Mouse (Mus musculus) kidney, embryonic 15.5 days (tissue): Measurements from ENCODE around the gene Usp8. TPM values are rescaled to one million over a fixed set of nuclear protein-coding genes. Genes with fewer than 3 reads are reported as not detected.

Source experiments
- ATAC-seq: fragments of 200-750 bp; cut with Nextera tagmentation; replicated peaks from 2 replicates; pipeline ENCODE4 v1.8.0; 2017; ENCODE audit warnings: moderate TSS enrichment; ENCODE audit not compliant: low FRiP score
- H3K27ac ChIP-seq: fragments of 300-500 bp; sonication (generic); 2 replicates; pipeline ENCODE4 v1.5.1; 2015; ENCODE audit warnings: mild to moderate bottlenecking, inconsistent platforms
- H3K27me3 ChIP-seq: fragments of 300-500 bp; sonication (generic); 2 replicates; pipeline ENCODE4 v1.6.1; 2015; ENCODE audit warnings: inconsistent platforms
- H3K36me3 ChIP-seq: fragments of 300-500 bp; sonication (generic); 2 replicates; pipeline ENCODE4 v1.6.1; 2015; ENCODE audit warnings: inconsistent platforms
- H3K4me1 ChIP-seq: fragments of 300-500 bp; sonication (generic); 2 replicates; pipeline ENCODE4 v1.6.1; 2015; ENCODE audit warnings: inconsistent platforms
- H3K4me2 ChIP-seq: fragments of 300-500 bp; sonication (generic); 2 replicates; pipeline ENCODE4 v1.6.1; 2015; ENCODE audit warnings: moderate library complexity, mild to moderate bottlenecking, inconsistent platforms
- H3K4me3 ChIP-seq: fragments of 300-500 bp; sonication (generic); replicated peaks from 2 replicates; pipeline ENCODE4 v1.5.1; 2015; ENCODE audit warnings: mild to moderate bottlenecking, inconsistent platforms
- H3K9ac ChIP-seq: fragments of 300-500 bp; sonication (generic); 2 replicates; pipeline ENCODE4 v1.6.1; 2015; ENCODE audit warnings: mild to moderate bottlenecking, inconsistent platforms
- H3K9me3 ChIP-seq: fragments of 300-500 bp; sonication (generic); replicated peaks from 2 replicates; pipeline ENCODE4 v1.6.1; 2016; ENCODE audit warnings: inconsistent platforms
- WGBS: fragments of 180-500 bp; shearing (Covaris S2); methylation state at CpG from one replicate; pipeline ENCODE4 v1.1.7; 2015; ENCODE audit warnings: mixed read lengths; 5-methylcytosine and 5-hydroxymethylcytosine counted together
- polyA plus RNA-seq: library from polyadenylated mRNA; unstranded; fragments of >200 nt; fragmentation: Nextera tagmentation; extraction: Ambion mirVana; gene quantifications from 2 replicates; pipeline ENCODE4 v1.2.1, GENCODE M21; 2015

Gene Usp8
- 42.6 and 43.6 TPM in 2 replicates for polyA plus RNA-seq

DNA sequence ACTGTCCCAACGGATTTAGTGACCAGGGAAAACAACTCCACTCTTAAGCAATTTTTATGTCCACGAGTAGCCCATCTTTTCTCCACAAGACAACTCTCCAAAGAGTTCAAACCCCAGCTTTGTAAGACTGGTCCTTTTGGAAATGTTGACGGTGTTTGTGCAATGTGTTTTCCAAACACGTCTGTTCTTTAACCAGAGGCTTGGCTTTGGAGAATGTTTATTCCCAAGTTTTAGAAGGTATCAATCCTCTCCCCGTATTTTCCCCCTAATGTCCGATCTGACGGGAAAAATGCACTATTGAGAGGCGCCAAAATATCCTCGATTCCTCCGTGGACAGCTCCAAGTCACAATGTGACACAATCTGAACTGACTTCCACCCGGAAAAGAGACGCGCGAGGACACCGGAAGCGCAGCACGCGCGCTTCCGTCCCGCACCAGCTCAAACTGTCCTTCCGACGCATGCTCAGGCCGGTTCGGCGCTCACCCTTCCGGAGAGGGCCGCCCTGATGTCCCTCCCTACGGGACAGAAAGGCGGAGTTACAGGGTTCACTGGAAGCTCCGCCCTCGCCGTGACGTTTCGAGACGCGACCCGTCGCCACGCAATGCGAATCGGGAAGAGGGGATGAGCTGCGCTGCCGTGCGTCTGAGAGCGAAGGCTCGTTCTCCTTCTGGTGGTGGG lies at the start of gene Usp8:
Gene Usp8 (plus strand): TSS at position 570 of the 679 bp plus-strand sequence.
- H3K36me3 ChIP-seq: no peaks in the 10 kb centered on the region
- H3K27ac ChIP-seq: peak within 1 kb of the TSS; percentile 80
- peak within 1 kb of the TSS; percentile 75 for H3K9ac ChIP-seq
- H3K27me3 ChIP-seq: peaks cover 15% of the 10 kb centered on the region
- peaks cover 10% of the 10 kb centered on the region for H3K4me1 ChIP-seq
- 3% methylated on average over 47 of the region's 47 CpGs for WGBS
- ATAC-seq: peak; percentile 100
- peak within 1 kb of the TSS; percentile 77 for H3K4me2 ChIP-seq
- peak within 1 kb of the TSS; percentile 65 for H3K4me3 ChIP-seq
- no peaks in the 10 kb centered on the region for H3K9me3 ChIP-seq

DNA sequence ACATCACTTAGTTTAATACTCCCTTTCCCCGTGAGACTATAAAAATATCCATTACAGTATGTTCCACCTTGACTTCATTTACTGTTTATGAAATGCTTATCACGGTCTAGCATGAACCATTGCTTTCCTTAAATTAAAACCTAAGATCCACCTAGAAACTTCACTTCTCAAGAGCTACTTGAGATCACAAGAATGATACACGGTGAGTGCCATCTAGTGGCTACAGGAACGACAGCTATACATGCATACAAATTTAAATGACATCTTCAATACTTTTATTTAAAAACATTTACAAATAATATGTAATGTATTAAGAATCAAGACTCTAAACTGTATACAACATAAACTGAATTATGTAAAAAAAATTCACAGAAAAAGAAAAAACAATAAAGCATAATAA lies 43.6 kb upstream of the Usp8 start:
- Histone ChIP-seq H3K27ac (no peak overlapping the region), H3K27me3 (no peaks in the 10 kb centered on the region), H3K4me3 (no peak overlapping the region), H3K36me3 (0 out of 2 replicates have a peak, but pooled peaks cover 3% of the 10 kb centered on the region), H3K4me1 (no peaks in the 10 kb centered on the region), H3K9me3 (no peaks in the 10 kb centered on the region), H3K4me2 (no peak overlapping the region), H3K9ac (no peak overlapping the region)
- 57% methylated on average over 4 of the region's 4 CpGs for WGBS
- no peak for ATAC-seq

DNA sequence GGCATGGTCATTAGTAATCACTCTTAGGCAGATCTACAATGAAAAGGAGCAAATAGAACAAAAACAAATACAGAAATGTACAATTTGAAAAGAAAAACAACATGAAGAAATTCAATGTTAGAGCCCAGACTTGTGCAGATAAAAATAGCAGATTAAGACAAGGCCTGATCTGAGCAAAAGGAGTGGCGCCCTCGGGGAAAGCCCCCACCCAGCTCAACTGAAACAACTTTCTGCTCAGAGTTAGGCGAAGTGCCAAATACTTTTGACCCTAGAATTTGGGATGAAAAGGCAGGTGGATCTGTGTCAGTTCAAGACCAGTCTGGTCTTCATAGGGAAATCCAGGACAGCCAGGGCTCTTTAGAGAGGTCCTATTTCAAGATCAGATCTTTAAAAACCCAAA lies 41.1 kb upstream of the Usp8 start:
- 81% methylated on average over 3 of the region's 3 CpGs for WGBS
- H3K4me3 ChIP-seq: no peak overlapping the region
- no peak overlapping the region for H3K27ac ChIP-seq
- no peaks in the 10 kb centered on the region for H3K27me3 ChIP-seq
- H3K4me1 ChIP-seq: no peaks in the 10 kb centered on the region
- ATAC-seq: no peak
- H3K9me3 ChIP-seq: no peaks in the 10 kb centered on the region
- no peak overlapping the region for H3K9ac ChIP-seq
- no peak overlapping the region for H3K4me2 ChIP-seq
- 0 out of 2 replicates have a peak, but pooled peaks cover 3% of the 10 kb centered on the region for H3K36me3 ChIP-seq

DNA sequence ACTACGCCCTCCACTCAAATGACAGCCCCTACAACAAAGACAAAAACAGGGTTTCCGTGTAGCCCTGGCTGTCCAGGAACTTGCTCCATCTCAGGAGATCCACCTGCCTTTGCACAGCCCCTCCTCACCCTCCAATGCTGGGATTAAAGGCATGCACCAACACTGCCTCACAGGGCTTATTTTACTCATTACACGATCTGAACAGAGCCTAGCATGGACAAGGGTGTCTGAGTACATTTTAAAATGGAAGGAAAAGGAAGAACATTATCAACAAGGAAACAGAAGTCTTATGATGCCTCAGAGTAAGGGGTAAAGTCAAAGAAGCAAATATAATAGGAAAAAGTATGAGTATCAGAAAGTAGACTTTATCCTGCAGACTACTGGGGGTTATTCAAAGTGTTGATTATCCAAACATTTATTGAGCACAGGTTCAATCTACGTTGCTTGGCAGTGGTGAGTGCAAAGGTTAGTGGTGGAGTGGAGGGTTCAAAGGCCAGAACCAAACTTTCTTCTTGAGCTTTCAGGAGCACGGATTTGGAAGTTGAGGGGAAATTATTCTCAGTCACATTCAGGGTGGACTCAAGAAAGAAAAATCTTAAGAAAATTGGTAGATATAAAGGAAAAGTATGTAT lies 38.4 kb upstream of the Usp8 start:
- Histone ChIP-seq H3K4me2 (no peak overlapping the region), H3K9me3 (no peaks in the 10 kb centered on the region), H3K4me1 (peaks cover 21% of the 10 kb centered on the region), H3K27me3 (no peaks in the 10 kb centered on the region), H3K4me3 (no peak overlapping the region), H3K27ac (no peak overlapping the region), H3K36me3 (0 out of 2 replicates have a peak, but pooled peaks cover 3% of the 10 kb centered on the region), H3K9ac (no peak overlapping the region)
- 84% methylated on average over 5 of the region's 5 CpGs for WGBS
- ATAC-seq: no peak

DNA sequence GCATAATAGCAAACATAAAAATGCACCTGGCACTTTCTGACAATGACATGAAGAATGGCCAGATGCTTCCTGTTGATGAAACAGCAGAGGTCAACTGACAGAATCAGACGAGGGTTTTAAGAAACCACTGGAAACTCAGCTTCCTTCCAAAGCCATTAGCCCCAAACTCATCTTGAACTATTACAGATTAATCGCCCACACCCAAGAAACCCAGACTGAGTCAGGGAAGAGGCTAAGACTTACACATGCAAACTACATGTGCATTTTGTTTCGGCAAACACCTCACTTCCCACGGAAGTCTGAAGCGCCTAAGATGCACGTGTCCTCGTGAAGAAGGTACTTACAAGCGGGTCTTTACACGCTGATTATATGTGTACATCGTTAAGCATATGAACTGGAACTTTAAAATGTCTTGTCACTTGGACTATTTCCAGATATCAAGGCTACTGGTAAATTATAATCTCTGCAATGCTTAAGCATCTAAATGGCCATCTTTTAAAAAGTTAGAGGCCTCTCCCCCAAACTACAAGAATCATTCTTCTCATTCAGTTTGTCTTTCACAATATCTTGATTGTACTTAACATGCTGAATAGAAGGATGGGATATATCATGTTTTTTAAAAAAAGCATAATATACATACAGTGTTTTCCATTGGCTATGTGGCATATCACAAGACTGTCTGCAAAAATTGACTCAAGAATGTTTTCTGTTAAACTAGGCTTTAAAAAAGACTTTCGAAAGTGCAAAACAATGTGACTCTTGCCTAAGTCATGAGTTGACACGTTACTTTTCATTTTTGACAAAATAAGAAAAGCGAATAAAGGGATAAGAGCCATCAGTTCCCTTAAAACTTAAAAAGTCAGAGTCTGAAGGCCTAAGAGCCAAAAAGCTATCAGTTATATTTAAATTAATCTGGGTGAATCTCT lies 33.5 kb upstream of the Usp8 start:
- peaks cover 14% of the 10 kb centered on the region; the same call in 1 of the 2 replicates for H3K36me3 ChIP-seq
- peak overlapping the region; percentile 62 for H3K4me2 ChIP-seq
- peak overlapping the region; percentile 99 for H3K9ac ChIP-seq
- peaks cover 36% of the 10 kb centered on the region for H3K4me1 ChIP-seq
- peak overlapping the region; percentile 100 for H3K27ac ChIP-seq
- 53% methylated on average over 13 of the region's 13 CpGs for WGBS
- no peaks in the 10 kb centered on the region for H3K27me3 ChIP-seq
- ATAC-seq: no peak
- peak overlapping the region; percentile 90 for H3K4me3 ChIP-seq
- H3K9me3 ChIP-seq: no peaks in the 10 kb centered on the region

DNA sequence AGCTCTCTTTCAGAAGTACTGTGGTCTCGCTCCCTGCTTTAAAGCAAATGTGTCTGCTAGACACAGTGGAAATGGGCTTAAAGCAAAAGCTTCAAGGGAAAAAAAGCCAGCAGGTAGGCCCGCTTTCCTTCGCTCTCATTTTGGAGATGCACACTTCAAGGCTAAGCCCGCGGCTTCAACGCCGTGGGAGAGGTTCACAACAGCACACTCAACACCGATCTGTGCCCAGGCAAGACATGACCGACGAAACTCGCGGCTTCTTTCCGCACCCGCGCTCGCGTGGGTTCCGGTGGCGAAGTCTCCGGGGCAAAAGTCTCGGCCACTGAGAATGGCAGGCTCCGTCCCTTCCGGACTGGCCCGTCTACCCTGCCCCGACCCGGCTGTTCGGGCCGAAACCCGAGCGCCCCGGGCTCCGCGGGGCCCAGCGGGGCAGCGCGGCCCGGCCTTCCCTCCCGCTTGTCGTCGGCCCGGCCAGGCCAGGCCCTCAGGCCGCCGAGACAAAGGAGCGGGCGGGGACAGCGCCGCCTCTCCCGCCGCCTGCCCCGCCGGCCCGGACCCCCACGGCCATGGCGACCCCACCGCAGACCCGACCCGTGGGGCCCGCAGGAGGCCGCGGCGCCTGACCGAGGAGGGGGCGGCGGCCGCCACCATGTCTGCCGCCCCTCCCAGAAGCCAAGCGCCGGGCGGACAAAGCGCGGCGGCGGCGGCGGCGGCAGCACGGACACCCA lies 32.5 kb upstream of the Usp8 start:
- H3K4me1 ChIP-seq: peaks cover 36% of the 10 kb centered on the region
- peak overlapping the region; percentile 99 for H3K9ac ChIP-seq
- peak; percentile 73 for ATAC-seq
- peak overlapping the region; percentile 90 for H3K4me3 ChIP-seq
- H3K4me2 ChIP-seq: peak overlapping the region; percentile 62
- peaks cover 21% of the 10 kb centered on the region for H3K36me3 ChIP-seq
- no peaks in the 10 kb centered on the region for H3K27me3 ChIP-seq
- 0 out of 2 replicates have a peak, but pooled peaks cover 3% of the 10 kb centered on the region for H3K9me3 ChIP-seq
- peak overlapping the region; percentile 100 for H3K27ac ChIP-seq
- under 1% methylated on average over 75 of the region's 77 CpGs for WGBS

DNA sequence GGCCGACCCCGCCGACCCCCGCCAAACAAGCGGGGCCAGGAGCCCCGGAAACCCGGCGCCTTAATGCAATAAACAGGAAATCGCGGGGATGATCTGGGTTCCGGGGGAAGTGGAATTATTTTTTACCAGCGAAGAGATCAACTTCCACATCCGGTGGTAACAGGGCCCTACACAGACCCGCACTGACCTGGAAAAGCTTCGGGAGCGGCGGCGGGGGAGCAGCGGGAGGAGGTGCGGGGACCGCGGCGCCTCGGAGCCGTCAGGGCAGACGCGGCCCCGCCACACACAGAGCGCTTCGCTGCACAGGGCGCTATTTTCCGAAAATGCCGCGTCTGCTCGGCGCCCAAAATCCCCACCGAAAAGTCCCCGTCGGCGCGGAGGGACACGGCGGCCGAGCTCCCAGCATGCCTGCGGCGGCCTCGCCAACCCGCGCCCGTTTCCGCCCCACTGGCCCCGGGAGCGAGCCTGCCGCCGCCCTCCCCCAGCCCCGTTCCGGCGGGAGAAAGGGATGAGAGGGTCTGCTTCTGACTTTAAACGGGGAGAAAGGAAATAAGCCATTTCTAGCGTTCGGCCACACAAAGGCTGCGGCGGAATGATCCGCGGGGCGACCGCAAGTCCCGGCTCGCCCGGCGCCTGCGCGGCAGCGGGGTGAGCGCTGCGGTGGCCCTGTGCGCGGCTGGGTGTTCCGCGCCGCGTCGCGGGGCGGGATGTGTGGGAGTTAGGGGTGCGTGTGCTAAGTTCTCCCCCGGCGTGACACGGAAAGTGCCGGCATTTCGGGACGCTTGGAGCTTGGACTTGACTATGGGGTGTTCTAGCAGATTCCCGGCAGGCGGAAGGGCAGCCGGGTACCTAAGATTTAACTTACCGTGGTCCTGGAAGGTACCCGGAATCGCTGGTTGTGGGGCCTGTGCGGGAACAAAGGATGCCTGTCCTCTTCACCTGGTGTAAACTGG lies 31.7 kb upstream of the Usp8 start:
- Histone ChIP-seq H3K9me3 (0 out of 2 replicates have a peak, but pooled peaks cover 3% of the 10 kb centered on the region), H3K27ac (peak overlapping the region; percentile 100), H3K9ac (peak overlapping the region; percentile 99), H3K36me3 (peaks cover 27% of the 10 kb centered on the region), H3K4me3 (peak overlapping the region; percentile 90), H3K27me3 (no peaks in the 10 kb centered on the region), H3K4me1 (peaks cover 36% of the 10 kb centered on the region), H3K4me2 (peak overlapping the region; percentile 62)
- under 1% methylated on average over 99 of the region's 99 CpGs for WGBS
- peak; percentile 93 for ATAC-seq

DNA sequence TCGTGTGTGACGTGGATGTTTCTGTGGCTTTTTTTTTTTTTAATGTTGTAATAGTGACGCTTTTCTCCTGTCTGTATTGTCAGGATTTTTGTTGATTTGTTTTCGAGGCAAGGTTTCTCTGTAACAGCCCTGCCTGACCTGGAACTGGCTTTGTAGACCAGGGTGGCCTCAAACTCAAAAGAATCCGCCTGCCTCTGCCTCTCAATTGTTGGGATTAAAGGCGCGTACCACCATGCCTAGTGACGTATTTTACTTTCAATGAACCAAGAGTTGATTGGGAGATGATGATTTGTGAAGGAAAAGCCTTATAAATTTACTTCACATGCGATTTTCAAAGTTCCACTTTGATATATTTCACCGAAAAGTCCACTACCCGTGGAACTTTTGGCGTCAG lies 31.0 kb upstream of the Usp8 start, which contains the start of gene Gabpb1:
Gene Gabpb1 (minus strand): TSS at position 216 of the 394 bp plus-strand sequence.
- Histone ChIP-seq H3K9ac (peak within 1 kb of the TSS; percentile 99), H3K4me3 (peak within 1 kb of the TSS; percentile 90), H3K4me2 (peak within 1 kb of the TSS; percentile 62), H3K36me3 (peaks cover 33% of the 10 kb centered on the region), H3K9me3 (0 out of 2 replicates have a peak, but pooled peaks cover 3% of the 10 kb centered on the region), H3K27me3 (no peaks in the 10 kb centered on the region), H3K4me1 (peaks cover 36% of the 10 kb centered on the region), H3K27ac (peak within 1 kb of the TSS; percentile 100)
- WGBS: 26% methylated on average over 12 of the region's 12 CpGs
- no peak for ATAC-seq

DNA sequence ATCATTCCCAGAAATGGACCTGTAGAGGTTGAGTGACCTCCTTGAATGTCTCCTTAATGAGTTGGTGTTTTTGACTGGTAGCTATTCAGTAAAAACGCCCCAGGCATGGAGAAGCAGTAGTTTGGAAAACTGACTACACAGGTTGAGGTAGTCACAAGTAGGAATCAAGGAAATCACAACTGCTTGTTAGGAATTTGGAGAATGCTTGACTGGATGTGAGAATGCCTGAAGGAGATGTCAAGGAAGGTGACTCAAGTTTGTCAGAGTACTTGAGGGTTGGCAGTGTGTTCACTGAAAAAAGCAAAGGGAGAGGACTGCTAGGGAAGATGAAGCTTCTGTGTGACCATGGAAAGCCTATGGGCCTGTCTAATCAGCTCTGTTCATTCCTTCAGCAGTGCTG lies 29.8 kb upstream of the Usp8 start:
- WGBS: 93% methylated on average over 1 of the region's 1 CpGs
- H3K36me3 ChIP-seq: peaks cover 40% of the 10 kb centered on the region
- H3K9me3 ChIP-seq: 0 out of 2 replicates have a peak, but pooled peaks cover 3% of the 10 kb centered on the region
- no peak overlapping the region for H3K9ac ChIP-seq
- ATAC-seq: no peak
- H3K27me3 ChIP-seq: no peaks in the 10 kb centered on the region
- H3K4me3 ChIP-seq: no peak overlapping the region
- no peak overlapping the region for H3K4me2 ChIP-seq
- H3K27ac ChIP-seq: no peak overlapping the region
- H3K4me1 ChIP-seq: peaks cover 28% of the 10 kb centered on the region

DNA sequence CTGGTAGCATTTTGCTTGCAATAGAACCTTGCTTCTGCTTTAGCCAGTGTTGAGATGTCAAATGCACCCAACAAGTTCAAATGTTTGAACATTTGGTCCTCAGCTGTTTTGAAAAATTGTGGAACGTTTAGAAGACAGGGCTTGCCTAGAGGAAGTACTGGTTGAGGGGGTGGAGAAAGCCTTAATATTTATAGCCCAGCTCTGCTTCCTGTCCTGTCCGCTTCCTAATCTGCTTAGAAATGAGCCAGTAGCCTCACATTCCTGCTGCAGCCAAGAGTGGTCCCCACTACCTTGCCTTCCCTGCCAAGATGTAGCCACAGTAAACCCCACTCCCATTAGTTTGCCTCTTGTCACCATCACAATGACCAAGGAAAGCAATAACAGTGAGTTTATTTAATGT lies 24.8 kb upstream of the Usp8 start:
- Histone ChIP-seq H3K4me1 (0 out of 2 replicates have a peak, but pooled peaks cover 2% of the 10 kb centered on the region), H3K9ac (no peak overlapping the region), H3K36me3 (peaks cover 61% of the 10 kb centered on the region), H3K27me3 (no peaks in the 10 kb centered on the region), H3K4me3 (no peak overlapping the region), H3K4me2 (no peak overlapping the region), H3K27ac (peak overlapping the region; percentile 49; the same call in 1 of the 2 replicates), H3K9me3 (0 out of 2 replicates have a peak, but pooled peaks cover 3% of the 10 kb centered on the region)
- 64% methylated on average over 2 of the region's 2 CpGs for WGBS
- no peak for ATAC-seq
